Mouse (Mus musculus) midbrain, embryonic 16.5 days (tissue): ENCODE measurements around the gene Slc44a3. TPM values are rescaled to one million over a fixed set of nuclear protein-coding genes. Genes with fewer than 3 reads are reported as not detected.

Experiments
- ATAC-seq: fragments of 200-750 bp; cut with Nextera tagmentation; 2 replicates; pipeline ENCODE4 v1.8.0; 2017; ENCODE audit warnings: moderate TSS enrichment
- H3K27ac ChIP-seq: fragments of 300-500 bp; sonication (generic); 2 replicates; pipeline ENCODE4 v1.5.1; 2014; ENCODE audit warnings: mild to moderate bottlenecking, low read length, mixed read lengths
- H3K27me3 ChIP-seq: fragments of 300-500 bp; sonication (generic); 2 replicates; pipeline ENCODE4 v1.6.1; 2014; ENCODE audit warnings: low read depth, low read length, mixed read lengths; ENCODE audit not compliant: control insufficient read depth, insufficient read depth
- H3K36me3 ChIP-seq: fragments of 300-500 bp; sonication (generic); 2 replicates; pipeline ENCODE4 v1.6.1; 2014; ENCODE audit warnings: mild to moderate bottlenecking, low read length, moderate library complexity, mixed read lengths; ENCODE audit not compliant: control insufficient read depth, insufficient read depth
- H3K4me1 ChIP-seq: fragments of 300-500 bp; sonication (generic); 2 replicates; pipeline ENCODE4 v1.6.1; 2014; ENCODE audit warnings: mild to moderate bottlenecking, low read length, mixed read lengths; ENCODE audit not compliant: control insufficient read depth, insufficient read depth
- H3K4me2 ChIP-seq: fragments of 300-500 bp; sonication (generic); 2 replicates; pipeline ENCODE4 v1.6.1; 2014; ENCODE audit warnings: mild to moderate bottlenecking, low read length, mixed read lengths
- H3K4me3 ChIP-seq: fragments of 300-500 bp; sonication (generic); 2 replicates; pipeline ENCODE4 v1.5.1; 2014; ENCODE audit warnings: low read depth, mild to moderate bottlenecking, low read length, moderate library complexity, mixed read lengths
- H3K9ac ChIP-seq: fragments of 300-500 bp; sonication (generic); 2 replicates; pipeline ENCODE4 v1.6.1; 2014; ENCODE audit warnings: low read depth, low read length, mixed read lengths
- H3K9me3 ChIP-seq: fragments of 300-500 bp; sonication (generic); replicated peaks from 2 replicates; pipeline ENCODE4 v1.6.1; 2014; ENCODE audit warnings: mild to moderate bottlenecking, low read length, mixed read lengths; ENCODE audit not compliant: control insufficient read depth, poor library complexity, severe bottlenecking
- WGBS: fragments of 180-500 bp; shearing (Covaris S2); extraction: QIAGEN DNeasy Blood & Tissue Kit; methylation state at CpG from one replicate; pipeline ENCODE4 v1.1.7; 2014; 5-methylcytosine and 5-hydroxymethylcytosine counted together
- polyA plus RNA-seq: library from polyadenylated mRNA; unstranded; fragments of >200 nt; fragmentation: Nextera tagmentation; extraction: Ambion mirVana; gene quantifications from 2 replicates; pipeline ENCODE4 v1.2.1, GENCODE M21; 2015

Gene Slc44a3
- polyA plus RNA-seq, 1 experiment from 2014 or later, result 1.4 TPM

DNA sequence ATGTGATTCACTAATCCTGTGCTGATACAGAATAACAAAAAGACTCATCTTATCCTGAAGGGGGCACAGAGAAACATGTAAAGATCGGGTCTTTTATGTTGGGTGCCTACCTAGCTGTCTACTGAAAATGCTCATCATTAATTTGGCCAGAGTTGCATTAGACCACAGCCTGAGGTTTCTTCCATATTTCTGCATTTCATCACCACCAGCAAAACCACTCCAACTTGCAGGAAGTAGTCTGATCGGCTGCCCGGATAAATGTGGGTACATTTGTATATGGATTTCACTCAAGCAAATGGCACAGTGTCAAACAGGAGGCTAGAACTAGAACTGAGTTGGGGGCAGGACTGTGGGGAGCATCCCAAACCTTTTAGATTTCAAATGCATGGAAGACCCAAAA lies 11.1 kb downstream of the Slc44a3 start:
- 94% methylated on average over 3 of the region's 3 CpGs for WGBS
- H3K4me1 ChIP-seq, result no peaks in the 10 kb centered on the region
- H3K36me3 ChIP-seq, result no peaks in the 10 kb centered on the region
- no peaks in the 10 kb centered on the region; the same call in 1 of the 2 replicates for H3K9me3 ChIP-seq
- H3K4me2 ChIP-seq, result no peak overlapping the region
- no peak overlapping the region for H3K9ac ChIP-seq
- no peaks in the 10 kb centered on the region for H3K27me3 ChIP-seq
- H3K4me3 ChIP-seq, result no peak overlapping the region
- H3K27ac ChIP-seq, result no peak overlapping the region
- no peak for ATAC-seq

DNA sequence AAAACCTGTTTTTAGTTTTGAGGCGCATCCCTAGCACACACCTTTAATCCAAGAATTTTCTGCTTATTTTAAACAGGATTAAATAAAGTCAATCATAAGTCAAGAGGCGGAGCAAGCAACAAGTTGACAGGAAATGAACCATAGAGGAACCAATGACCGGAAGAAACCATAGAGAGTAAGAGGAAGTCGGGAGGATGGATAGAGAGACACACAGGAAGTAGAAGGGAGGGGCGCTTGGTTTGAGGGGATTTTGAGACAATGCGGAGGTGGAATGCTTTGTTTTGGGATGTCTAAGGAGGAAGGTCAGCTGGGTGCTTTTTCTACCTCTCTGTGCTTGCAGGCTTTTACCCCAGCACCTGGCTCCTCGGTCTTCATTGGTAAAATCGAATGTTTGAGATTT lies 15.2 kb downstream of the Slc44a3 start:
- Histone ChIP-seq H3K4me2 (no peak overlapping the region), H3K27ac (no peak overlapping the region), H3K36me3 (no peaks in the 10 kb centered on the region), H3K9me3 (no peaks in the 10 kb centered on the region; the same call in 1 of the 2 replicates), H3K4me1 (no peaks in the 10 kb centered on the region), H3K27me3 (no peaks in the 10 kb centered on the region), H3K9ac (no peak overlapping the region), H3K4me3 (no peak overlapping the region)
- 97% methylated on average over 8 of the region's 8 CpGs for WGBS
- no peak for ATAC-seq

DNA sequence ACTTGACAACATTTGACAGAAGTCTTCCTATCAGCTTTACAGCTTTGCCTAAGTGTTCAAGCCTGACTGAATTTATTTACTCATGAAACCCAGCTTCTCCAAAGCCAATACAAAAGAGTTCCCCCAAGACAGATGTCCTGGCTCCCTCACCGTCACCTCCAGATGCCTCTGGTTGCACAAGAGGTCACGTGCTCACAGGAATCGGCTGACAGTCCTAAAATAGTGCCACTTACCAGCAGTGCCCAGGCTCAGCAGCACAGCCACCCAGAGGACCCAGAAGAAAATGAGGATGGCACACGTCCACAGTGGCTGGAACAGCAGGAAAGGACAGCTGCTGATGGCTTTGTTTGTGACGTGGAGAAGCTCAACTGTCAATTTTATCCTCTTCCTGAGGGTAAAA lies 23.1 kb downstream of the Slc44a3 start:
- H3K9ac ChIP-seq, result no peak overlapping the region
- H3K4me3 ChIP-seq, result no peak overlapping the region
- no peaks in the 10 kb centered on the region for H3K36me3 ChIP-seq
- H3K4me2 ChIP-seq, result no peak overlapping the region
- no peaks in the 10 kb centered on the region for H3K4me1 ChIP-seq
- no peaks in the 10 kb centered on the region for H3K9me3 ChIP-seq
- ATAC-seq, result no peak
- no peaks in the 10 kb centered on the region for H3K27me3 ChIP-seq
- 66% methylated on average over 5 of the region's 5 CpGs for WGBS
- no peak overlapping the region for H3K27ac ChIP-seq

DNA sequence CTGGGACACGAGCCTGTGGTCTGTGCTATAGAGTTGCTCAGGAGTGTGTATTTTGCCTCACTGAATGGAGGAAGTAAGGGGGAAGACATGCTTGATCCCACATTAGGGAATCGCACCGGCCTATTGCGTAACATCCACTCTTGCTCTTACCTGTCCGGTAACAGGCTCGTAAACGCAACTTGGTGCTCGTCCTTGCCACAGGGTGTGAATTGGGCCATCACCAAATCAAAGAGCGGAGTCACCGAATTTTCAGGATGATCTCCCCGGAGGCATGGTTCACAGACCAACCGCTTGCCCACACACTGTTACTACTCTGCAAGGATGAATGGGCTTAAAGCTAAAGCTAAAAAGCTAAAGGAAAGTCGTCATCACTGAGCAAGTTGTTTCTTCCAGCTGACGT lies 24.5 kb downstream of the Slc44a3 start:
- no peak overlapping the region for H3K4me3 ChIP-seq
- no peak for ATAC-seq
- WGBS, result 95% methylated on average over 14 of the region's 14 CpGs
- no peaks in the 10 kb centered on the region for H3K9me3 ChIP-seq
- H3K27ac ChIP-seq, result no peak overlapping the region
- no peaks in the 10 kb centered on the region for H3K4me1 ChIP-seq
- no peaks in the 10 kb centered on the region for H3K27me3 ChIP-seq
- H3K9ac ChIP-seq, result no peak overlapping the region
- H3K36me3 ChIP-seq, result no peaks in the 10 kb centered on the region
- no peak overlapping the region for H3K4me2 ChIP-seq

DNA sequence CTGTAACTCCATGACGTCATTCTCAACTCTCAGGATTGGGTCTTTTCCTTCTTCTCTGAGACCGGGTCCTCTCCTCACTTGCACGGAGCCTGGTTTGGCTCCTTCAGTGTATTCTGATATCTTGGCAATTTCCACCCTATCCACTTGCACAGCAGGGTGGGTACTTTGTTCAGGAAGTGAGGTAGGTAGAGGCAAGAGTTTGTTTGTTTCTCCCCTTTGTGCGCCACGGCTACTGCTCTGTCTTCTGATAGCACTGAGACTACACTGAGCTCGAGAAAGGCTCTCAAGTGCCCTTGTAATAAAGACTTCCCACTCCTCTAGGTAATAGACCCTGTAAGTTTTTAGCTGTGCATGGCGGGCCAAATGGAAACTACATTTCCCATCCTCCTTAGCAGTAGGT lies 25.4 kb downstream of the Slc44a3 start:
- ATAC-seq, result no peak
- H3K36me3 ChIP-seq, result no peaks in the 10 kb centered on the region

DNA sequence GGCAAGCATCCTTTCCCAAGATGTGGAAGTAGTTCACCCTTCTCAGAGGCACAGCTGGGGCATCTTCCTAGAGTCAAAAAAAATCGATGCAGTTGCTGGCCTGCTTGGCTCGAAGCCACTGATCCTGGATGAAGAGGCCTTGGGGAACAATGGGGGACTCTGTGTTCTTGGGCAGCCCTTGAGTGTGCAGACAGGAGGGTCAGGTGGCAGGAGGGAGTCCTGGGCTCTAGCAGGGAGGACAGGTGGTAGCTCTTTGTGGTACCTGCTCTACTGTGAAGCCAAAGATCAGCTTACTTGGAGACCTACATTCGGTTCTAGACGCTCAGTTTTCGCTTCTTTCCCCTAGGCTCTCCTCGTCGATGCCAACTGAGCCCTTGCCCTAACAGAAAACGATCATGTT lies 26.0 kb downstream of the Slc44a3 start:
- Histone ChIP-seq H3K9ac (no peak overlapping the region), H3K9me3 (no peaks in the 10 kb centered on the region), H3K4me1 (no peaks in the 10 kb centered on the region), H3K36me3 (no peaks in the 10 kb centered on the region), H3K4me2 (no peak overlapping the region), H3K27ac (no peak overlapping the region), H3K27me3 (no peaks in the 10 kb centered on the region), H3K4me3 (no peak overlapping the region)
- 90% methylated on average over 8 of the region's 8 CpGs for WGBS
- no peak for ATAC-seq

More for the DNA sequence above, 25.4 kb downstream of the Slc44a3 start:
- Histone ChIP-seq H3K9ac (no peak overlapping the region), H3K27me3 (no peaks in the 10 kb centered on the region), H3K4me1 (no peaks in the 10 kb centered on the region), H3K9me3 (no peaks in the 10 kb centered on the region), H3K4me2 (no peak overlapping the region), H3K27ac (no peak overlapping the region), H3K4me3 (no peak overlapping the region)
- 89% methylated on average over 7 of the region's 7 CpGs for WGBS

DNA sequence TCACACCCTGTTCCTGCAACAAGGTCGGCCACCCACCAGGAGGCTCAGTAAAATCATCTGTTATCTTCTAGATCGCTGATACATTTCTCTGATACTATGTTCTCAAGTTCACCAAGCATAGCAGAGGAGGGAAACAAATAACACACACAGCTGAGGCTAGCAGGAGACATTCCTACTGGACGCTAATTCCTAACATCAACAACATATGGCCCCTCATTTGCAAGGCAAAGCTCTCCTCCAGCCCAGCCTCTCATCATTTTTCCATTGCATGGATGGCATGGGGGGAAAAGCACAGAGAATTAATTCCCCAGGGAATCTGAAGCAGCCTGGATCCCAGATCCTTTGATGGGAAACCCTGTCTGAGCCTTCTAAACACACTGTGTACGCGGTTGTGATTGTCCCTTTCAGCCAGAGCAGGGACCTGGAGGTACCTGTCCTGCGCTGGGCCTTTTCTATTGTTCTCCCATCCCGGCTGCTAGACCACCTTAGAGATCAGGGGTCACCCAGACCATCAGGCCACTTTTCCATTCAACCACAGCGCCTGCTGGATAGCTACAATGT lies 27.2 kb downstream of the Slc44a3 start:
- ATAC-seq, result no peak
- 49% methylated on average over 8 of the region's 8 CpGs for WGBS
- Histone ChIP-seq H3K36me3 (no peaks in the 10 kb centered on the region), H3K27me3 (no peaks in the 10 kb centered on the region), H3K9me3 (no peaks in the 10 kb centered on the region), H3K27ac (no peak overlapping the region), H3K9ac (no peak overlapping the region), H3K4me2 (no peak overlapping the region), H3K4me1 (no peaks in the 10 kb centered on the region), H3K4me3 (no peak overlapping the region)

DNA sequence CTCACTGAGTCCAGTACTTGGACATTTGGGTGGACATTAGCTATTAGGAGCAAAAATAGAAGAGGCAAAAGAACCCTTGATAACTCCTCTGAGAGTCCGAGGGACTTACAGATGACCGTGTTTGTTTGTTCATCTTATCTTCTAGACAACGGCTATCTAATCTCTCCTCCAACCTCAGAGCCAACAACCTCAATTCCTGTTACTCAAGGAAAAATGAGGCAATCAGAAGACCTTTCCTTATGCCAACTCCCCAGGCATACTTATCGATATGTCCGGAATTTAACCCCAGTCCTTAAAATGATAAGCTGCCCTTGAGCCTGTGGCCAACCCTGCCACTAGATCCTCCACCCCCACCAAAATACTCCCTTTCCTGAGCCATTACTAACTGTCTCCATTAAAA lies 31.5 kb downstream of the Slc44a3 start:
- no peak overlapping the region for H3K4me3 ChIP-seq
- ATAC-seq, result no peak
- H3K27ac ChIP-seq, result no peak overlapping the region
- H3K4me2 ChIP-seq, result no peak overlapping the region
- WGBS, result 97% methylated on average over 5 of the region's 5 CpGs
- no peaks in the 10 kb centered on the region for H3K9me3 ChIP-seq
- no peaks in the 10 kb centered on the region for H3K27me3 ChIP-seq
- H3K4me1 ChIP-seq, result no peaks in the 10 kb centered on the region
- H3K9ac ChIP-seq, result no peak overlapping the region
- H3K36me3 ChIP-seq, result no peaks in the 10 kb centered on the region

DNA sequence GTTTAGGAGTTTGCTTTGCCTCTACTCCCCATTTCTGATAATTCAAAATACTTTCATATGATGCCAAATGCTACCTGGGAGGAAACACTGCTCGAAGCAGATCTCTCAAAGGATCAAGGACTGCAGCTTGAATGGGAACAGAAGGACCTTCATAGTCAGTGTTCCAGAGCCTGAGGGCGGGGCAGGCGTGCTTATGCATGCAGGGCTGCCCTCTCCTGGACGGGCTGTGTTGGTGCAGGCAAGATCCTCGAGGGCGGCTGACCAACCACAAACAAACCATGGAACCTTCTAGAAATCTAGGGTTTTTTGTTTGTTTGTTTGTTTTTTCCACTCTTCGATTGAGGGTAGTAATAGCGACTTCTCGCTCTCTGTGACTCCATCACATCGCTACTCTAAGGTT lies 32.0 kb downstream of the Slc44a3 start:
- no peaks in the 10 kb centered on the region for H3K4me1 ChIP-seq
- H3K9me3 ChIP-seq, result no peaks in the 10 kb centered on the region
- H3K4me2 ChIP-seq, result no peak overlapping the region
- no peak overlapping the region for H3K27ac ChIP-seq
- no peak overlapping the region for H3K4me3 ChIP-seq
- no peaks in the 10 kb centered on the region for H3K36me3 ChIP-seq
- 51% methylated on average over 10 of the region's 10 CpGs for WGBS
- no peak for ATAC-seq
- H3K9ac ChIP-seq, result no peak overlapping the region
- no peaks in the 10 kb centered on the region for H3K27me3 ChIP-seq
